Mouse (Mus musculus) midbrain, embryonic 10.5 days (tissue): ENCODE data around the gene Sfswap. TPM values are rescaled to one million over a fixed set of nuclear protein-coding genes. Genes with fewer than 3 reads are reported as not detected.

Source experiments
- DNase-seq: peaks from one replicate; pipeline ENCODE4 v3.0.0-alpha.2; 2017; ENCODE audit warnings: low spot score
- H3K27ac ChIP-seq: fragments of 300-500 bp; sonication (generic); replicated peaks from 2 replicates; pipeline ENCODE4 v1.5.1; 2016; ENCODE audit warnings: mild to moderate bottlenecking
- H3K27me3 ChIP-seq: fragments of 300-500 bp; sonication (generic); 2 replicates; pipeline ENCODE4 v1.6.1; 2016; ENCODE audit warnings: low read depth, mild to moderate bottlenecking; ENCODE audit not compliant: poor library complexity, severe bottlenecking
- H3K36me3 ChIP-seq: fragments of 300-500 bp; sonication (generic); 2 replicates; pipeline ENCODE4 v1.6.1; 2016; ENCODE audit warnings: mild to moderate bottlenecking, moderate library complexity
- H3K4me1 ChIP-seq: fragments of 300-500 bp; sonication (generic); 2 replicates; pipeline ENCODE4 v1.6.1; 2016
- H3K4me3 ChIP-seq: fragments of 300-500 bp; sonication (generic); 2 replicates; pipeline ENCODE4 v1.5.1; 2016; ENCODE audit warnings: mild to moderate bottlenecking, moderate library complexity
- H3K9me3 ChIP-seq: fragments of 300-500 bp; sonication (generic); replicated peaks from 2 replicates; pipeline ENCODE4 v1.6.1; 2016; ENCODE audit warnings: mild to moderate bottlenecking
- WGBS: fragments of 180-500 bp; shearing (Covaris S2); methylation state at CpG from one replicate; pipeline ENCODE4 v1.1.7; 2016; 5-methylcytosine and 5-hydroxymethylcytosine counted together
- polyA plus RNA-seq: library from polyadenylated mRNA; unstranded; fragments of >200 nt; fragmentation: Nextera tagmentation; extraction: Ambion mirVana; gene quantifications from 2 replicates; pipeline ENCODE4 v1.2.1, GENCODE M21; 2016

The Sfswap gene
- polyA plus RNA-seq, 1 experiment from 2014 or later: 35.1 TPM

DNA sequence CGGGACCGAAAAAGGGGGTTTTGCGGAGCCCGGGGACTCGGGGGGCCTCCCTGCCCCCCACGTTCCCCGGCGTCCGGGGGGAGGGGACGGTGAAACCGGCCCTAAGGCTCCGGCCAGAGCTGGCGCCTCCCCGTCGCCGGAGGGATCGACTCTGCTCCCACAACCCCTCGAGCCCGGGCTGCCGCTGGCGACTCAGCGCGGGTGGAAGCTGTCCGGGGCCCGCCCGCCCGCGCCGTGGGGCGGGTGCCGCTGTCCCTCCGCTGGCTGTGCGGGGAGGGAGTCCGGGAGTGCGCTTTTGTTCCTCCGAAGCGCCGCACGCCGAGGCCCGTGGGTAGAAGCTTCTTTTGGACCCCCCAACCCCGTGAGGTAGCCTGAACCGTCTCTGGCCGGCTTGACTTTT lies 650 bp downstream of the Sfswap start:
- peak overlapping the region; percentile 96 for H3K27ac ChIP-seq
- DNase-seq: peak; percentile 28
- peak overlapping the region; percentile 100 for H3K4me3 ChIP-seq
- WGBS: 1% methylated on average over 44 of the region's 44 CpGs
- H3K36me3 ChIP-seq: peaks cover 36% of the 10 kb centered on the region
- H3K27me3 ChIP-seq: peaks cover 3% of the 10 kb centered on the region; the same call in 1 of the 2 replicates
- H3K4me1 ChIP-seq: peaks cover 22% of the 10 kb centered on the region
- H3K9me3 ChIP-seq: no peaks in the 10 kb centered on the region

DNA sequence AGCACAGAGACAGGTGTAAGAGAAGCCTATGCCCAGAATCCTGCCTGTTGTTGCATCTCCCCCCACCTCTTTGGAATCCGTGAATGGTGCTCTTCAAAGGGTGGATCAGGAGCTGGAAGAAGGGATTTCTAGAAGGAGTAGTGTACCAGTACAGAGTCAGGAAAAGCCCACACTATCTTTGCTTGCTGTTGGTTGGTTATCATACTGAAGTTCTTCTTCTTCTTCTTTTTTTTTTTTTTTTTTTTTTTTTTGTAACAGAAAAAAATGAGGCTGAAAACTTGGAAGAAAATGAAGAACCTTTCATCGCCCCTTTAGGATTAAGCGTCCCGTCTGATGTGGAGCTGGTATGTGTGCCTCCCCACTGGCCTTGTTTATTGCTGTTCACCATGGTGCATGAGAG lies 5.9 kb downstream of the Sfswap start:
- Histone ChIP-seq H3K4me3 (no peak overlapping the region), H3K27me3 (no peaks in the 10 kb centered on the region), H3K4me1 (peaks cover 12% of the 10 kb centered on the region), H3K27ac (no peak overlapping the region), H3K36me3 (peaks cover 88% of the 10 kb centered on the region), H3K9me3 (no peaks in the 10 kb centered on the region)
- no peak for DNase-seq
- 95% methylated on average over 4 of the region's 4 CpGs for WGBS

DNA sequence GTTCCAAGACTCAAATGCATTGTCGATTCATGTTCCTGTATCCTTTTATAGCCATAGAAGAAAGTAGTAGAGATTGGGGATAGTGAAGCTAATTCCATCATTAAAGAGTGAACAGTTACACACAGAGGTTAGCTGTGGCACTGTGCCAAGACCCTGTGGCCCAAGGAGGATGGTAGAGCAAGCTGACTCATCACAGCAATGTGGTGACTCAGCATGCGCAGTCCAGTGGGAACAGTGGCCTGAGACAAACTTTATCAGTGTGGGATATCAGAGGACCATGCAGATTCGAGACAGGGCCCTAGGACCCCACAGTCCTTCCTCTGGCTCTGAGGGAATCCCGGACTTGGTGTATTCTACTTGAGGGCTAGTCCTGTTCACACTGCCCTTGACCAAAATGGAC lies 17.2 kb downstream of the Sfswap start:
- peaks cover 100% of the 10 kb centered on the region for H3K36me3 ChIP-seq
- H3K27ac ChIP-seq: no peak overlapping the region
- H3K27me3 ChIP-seq: no peaks in the 10 kb centered on the region
- 92% methylated on average over 4 of the region's 4 CpGs for WGBS
- no peak for DNase-seq
- H3K4me3 ChIP-seq: no peak overlapping the region
- no peaks in the 10 kb centered on the region for H3K4me1 ChIP-seq
- H3K9me3 ChIP-seq: no peaks in the 10 kb centered on the region

DNA sequence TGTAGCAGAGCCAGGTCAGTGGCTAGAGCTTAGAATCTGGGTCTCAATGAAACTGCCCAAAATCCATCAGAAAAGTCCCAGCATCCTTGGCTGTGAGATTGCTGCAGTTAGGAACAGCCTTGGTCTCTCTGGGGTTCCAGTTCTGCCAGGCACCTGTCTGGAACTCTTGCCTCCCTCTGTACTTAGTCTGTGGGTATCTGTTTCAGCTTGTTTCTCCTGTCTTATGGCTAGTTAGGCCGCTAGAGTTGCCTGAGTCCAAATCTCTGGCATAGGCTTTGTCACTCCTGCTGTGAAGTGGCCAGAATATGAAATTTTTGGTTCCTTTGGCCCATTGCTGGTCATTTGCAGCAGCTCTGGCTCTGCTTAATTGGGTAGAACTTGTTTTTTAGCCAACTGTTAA lies 17.8 kb downstream of the Sfswap start:
- no peaks in the 10 kb centered on the region for H3K9me3 ChIP-seq
- H3K27me3 ChIP-seq: no peaks in the 10 kb centered on the region
- no peaks in the 10 kb centered on the region for H3K4me1 ChIP-seq
- H3K4me3 ChIP-seq: no peak overlapping the region
- no peak overlapping the region for H3K27ac ChIP-seq
- DNase-seq: no peak
- peaks cover 100% of the 10 kb centered on the region for H3K36me3 ChIP-seq
- WGBS: 94% methylated on average over 1 of the region's 1 CpGs

DNA sequence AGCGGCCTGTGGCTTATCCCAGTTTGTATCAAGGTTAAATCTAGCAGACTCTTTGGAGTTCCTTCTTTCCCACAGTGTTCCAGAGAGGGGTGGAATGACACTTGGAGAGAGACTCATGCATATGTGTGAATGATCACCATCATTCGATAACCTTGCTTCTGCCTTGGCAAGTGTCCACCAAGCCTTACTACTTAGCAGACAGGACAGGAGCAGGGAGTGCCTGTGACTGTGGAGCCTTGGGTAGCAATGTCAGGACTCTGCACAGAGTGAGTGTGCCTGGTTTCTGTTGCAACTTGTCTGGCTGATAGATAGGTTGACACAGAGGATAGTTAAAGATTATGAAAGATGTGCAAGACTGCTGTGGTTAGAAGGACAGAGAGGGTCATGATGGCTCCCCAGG lies 18.6 kb downstream of the Sfswap start:
- WGBS: 96% methylated on average over 2 of the region's 2 CpGs
- H3K36me3 ChIP-seq: peaks cover 100% of the 10 kb centered on the region

DNA sequence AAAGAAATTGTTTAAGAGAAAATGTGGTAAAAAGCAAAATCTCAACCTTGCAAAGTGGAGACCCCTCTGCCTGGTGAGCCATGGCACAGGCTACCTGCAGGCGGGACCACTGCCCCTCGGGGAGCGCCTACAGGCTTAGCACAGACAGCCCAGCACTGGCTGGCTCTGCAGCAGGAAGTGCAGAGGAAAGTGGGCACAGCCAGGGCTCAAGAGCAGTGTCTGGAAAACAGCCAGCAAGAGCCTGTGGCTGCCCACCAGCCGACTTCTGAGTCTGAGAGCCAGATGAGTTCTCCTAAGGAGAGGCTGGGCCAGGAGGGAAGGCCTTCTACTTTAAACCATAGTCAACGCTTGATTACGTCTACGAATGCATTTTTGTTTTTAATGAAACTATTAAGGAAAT lies 20.5 kb downstream of the Sfswap start:
- H3K4me3 ChIP-seq: no peak overlapping the region
- 92% methylated on average over 7 of the region's 7 CpGs for WGBS
- DNase-seq: no peak
- peaks cover 99% of the 10 kb centered on the region for H3K36me3 ChIP-seq
- H3K27ac ChIP-seq: no peak overlapping the region
- H3K27me3 ChIP-seq: no peaks in the 10 kb centered on the region
- H3K4me1 ChIP-seq: no peaks in the 10 kb centered on the region
- H3K9me3 ChIP-seq: no peaks in the 10 kb centered on the region

More for the DNA sequence above, 18.6 kb downstream of the Sfswap start:
- Histone ChIP-seq H3K4me1 (no peaks in the 10 kb centered on the region), H3K27ac (no peak overlapping the region), H3K27me3 (no peaks in the 10 kb centered on the region), H3K9me3 (no peaks in the 10 kb centered on the region), H3K4me3 (no peak overlapping the region)
- no peak for DNase-seq

DNA sequence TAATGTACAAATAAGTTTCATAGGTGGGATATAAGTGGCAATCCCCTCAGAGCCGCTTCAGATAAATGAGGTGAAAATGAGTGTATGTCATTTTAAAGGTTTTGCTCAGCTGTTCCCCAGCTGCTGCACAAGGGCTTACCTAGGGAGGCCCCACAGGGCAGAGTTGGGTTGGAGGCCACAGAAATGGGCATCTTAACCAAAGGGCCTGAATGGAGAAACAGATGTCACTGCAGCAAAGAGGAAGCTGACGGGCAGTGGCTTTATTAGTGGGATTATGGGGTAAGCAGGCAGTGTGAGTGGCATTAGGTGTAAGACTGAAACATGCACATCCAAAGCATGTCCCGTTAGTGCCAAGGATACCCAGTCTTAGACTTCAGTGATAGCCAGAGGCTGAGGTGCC lies 20.9 kb downstream of the Sfswap start:
- Histone ChIP-seq H3K27ac (no peak overlapping the region), H3K36me3 (peaks cover 99% of the 10 kb centered on the region)

DNA sequence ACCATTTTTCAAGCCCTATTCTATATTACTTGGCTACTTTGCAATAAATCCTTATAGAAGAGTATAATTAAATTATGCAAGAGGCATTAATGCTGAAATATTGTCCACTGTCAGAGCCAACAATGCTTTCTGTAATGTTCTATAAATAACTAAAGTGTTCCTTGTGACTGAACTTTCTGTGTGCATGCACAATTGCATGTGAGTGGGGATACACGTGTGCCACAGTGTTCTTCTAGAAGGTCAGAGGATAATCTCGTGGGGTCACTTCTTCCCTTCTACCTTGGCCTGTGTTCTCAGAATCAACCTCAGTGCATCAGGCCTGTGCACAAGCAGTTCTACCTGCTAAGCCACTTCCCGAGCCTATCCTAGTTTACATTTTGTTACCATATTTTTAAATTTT lies 22.1 kb downstream of the Sfswap start:
- WGBS: 87% methylated on average over 3 of the region's 3 CpGs
- Histone ChIP-seq H3K4me1 (no peaks in the 10 kb centered on the region), H3K27me3 (no peaks in the 10 kb centered on the region), H3K4me3 (no peak overlapping the region), H3K27ac (no peak overlapping the region), H3K9me3 (no peaks in the 10 kb centered on the region), H3K36me3 (peaks cover 99% of the 10 kb centered on the region)
- DNase-seq: no peak

More for the DNA sequence above, 20.9 kb downstream of the Sfswap start:
- Histone ChIP-seq H3K9me3 (no peaks in the 10 kb centered on the region), H3K27me3 (no peaks in the 10 kb centered on the region), H3K4me1 (no peaks in the 10 kb centered on the region), H3K4me3 (no peak overlapping the region)
- no peak for DNase-seq
- 91% methylated on average over 3 of the region's 3 CpGs for WGBS

DNA sequence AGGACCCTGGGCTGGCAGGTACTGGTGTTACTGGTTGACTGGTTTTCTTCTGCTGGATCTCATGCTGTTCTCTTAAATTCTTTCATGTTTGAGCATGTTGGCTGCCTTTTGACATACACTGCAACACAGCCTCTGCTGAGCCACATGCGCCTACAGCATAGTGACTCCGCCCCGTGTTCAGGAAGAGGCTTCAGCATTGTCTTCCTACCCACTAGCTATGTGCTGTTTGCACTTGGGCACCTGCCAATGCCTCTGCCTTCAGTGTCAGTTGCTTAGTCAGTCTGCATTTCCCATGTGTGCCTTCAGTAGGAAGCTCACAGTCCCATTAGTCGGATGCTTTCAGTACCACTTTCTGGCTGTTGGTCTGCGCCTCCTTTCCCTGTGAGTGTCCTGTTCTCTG lies 23.7 kb downstream of the Sfswap start:
- no peak for DNase-seq
- Histone ChIP-seq H3K27ac (no peak overlapping the region), H3K9me3 (no peaks in the 10 kb centered on the region), H3K36me3 (peaks cover 99% of the 10 kb centered on the region), H3K4me1 (no peaks in the 10 kb centered on the region), H3K4me3 (no peak overlapping the region), H3K27me3 (no peaks in the 10 kb centered on the region)
- 91% methylated on average over 5 of the region's 5 CpGs for WGBS

DNA sequence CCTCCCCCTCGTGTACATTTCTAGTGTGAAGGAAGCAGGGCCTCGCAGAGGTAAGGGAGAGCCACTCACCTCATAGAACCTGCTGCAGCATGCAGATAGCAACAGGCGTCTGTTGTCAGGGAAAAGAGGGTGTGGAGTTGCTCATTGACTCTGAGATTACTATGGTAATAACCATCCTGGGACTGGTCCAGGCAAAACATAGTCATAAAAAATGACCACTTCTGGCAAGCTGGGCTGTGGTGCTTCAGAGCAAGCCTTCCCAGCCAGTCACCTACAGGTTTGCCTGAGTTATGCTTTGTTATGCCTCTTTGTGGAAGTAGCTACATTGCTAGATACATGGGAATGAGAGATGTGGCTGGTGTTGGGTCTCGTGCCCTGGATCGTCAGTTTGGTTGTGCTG lies 26.1 kb downstream of the Sfswap start:
- DNase-seq: no peak
- Histone ChIP-seq H3K4me3 (no peak overlapping the region), H3K27ac (no peak overlapping the region), H3K9me3 (no peaks in the 10 kb centered on the region), H3K4me1 (no peaks in the 10 kb centered on the region), H3K36me3 (peaks cover 99% of the 10 kb centered on the region), H3K27me3 (no peaks in the 10 kb centered on the region)
- WGBS: 94% methylated on average over 5 of the region's 5 CpGs

DNA sequence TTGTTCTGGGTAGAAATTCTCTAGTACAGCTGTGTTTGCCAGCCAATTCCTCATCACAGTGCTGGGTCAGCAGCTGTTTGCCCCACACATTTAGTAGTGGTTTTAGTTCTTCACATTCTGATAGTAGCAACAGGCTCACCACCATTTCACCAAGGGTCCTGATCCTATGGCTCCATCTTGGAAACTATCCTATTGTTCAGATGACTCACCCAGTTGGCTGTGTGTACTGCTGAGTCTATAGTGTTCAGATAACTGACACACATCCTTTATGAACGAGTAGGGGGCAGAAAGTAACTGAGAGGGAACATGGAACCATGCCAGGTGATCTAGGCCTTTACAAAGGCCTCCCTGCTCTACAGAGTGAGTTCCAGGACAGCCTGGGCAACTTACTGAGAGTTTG lies 28.6 kb downstream of the Sfswap start:
- H3K27ac ChIP-seq: no peak overlapping the region
- WGBS: 87% methylated on average over 1 of the region's 1 CpGs
- no peak for DNase-seq
- H3K4me3 ChIP-seq: no peak overlapping the region
- H3K36me3 ChIP-seq: peaks cover 97% of the 10 kb centered on the region
- H3K9me3 ChIP-seq: no peaks in the 10 kb centered on the region
- no peaks in the 10 kb centered on the region for H3K27me3 ChIP-seq
- no peaks in the 10 kb centered on the region for H3K4me1 ChIP-seq

DNA sequence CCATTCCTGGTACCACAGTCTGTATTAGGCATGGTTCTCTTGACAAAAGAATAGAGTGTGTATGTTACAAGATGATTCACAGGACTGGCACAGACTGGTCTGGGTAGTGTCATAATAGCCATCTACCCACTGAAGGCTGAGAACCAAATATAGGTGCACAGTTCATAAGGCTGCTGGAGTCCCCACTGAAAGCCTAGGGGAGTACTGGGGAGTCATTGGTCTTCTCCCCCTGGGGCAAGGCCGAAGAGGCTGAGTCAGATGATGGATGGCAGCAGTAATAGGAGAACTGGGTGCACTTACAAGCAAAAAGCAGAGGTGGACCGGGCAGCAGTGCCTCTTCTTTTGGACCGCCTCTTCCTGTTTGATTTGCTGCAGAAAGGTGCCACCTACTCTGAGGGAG lies 32.7 kb downstream of the Sfswap start:
- H3K9me3 ChIP-seq: no peaks in the 10 kb centered on the region
- no peak for DNase-seq
- H3K36me3 ChIP-seq: peaks cover 87% of the 10 kb centered on the region
- H3K4me1 ChIP-seq: no peaks in the 10 kb centered on the region
- no peak overlapping the region for H3K4me3 ChIP-seq
- whole genome bisulfite sequencing: 94% methylated on average over 3 of the region's 3 CpGs
- H3K27ac ChIP-seq: no peak overlapping the region
- no peaks in the 10 kb centered on the region for H3K27me3 ChIP-seq

DNA sequence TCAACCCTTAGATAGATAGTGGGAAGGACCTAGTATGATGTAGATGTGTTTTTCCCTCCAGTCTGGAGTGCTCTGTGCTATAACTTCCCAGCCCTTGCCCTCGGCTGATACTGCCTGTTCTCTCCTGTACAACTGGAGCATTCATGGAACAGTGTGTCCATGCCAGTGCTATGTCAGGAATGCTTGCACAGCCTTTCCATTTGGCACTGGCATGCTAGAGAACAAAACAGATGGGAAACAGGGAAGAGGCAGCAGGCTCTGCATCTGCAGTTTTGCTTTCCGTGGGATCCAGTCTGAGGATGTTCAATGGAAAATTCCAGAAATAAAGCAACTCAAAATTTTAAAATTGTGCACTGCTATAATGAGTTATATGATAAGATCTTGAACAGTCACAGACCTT lies 33.5 kb downstream of the Sfswap start:
- WGBS: 88% methylated on average over 2 of the region's 2 CpGs
- Histone ChIP-seq H3K4me1 (no peaks in the 10 kb centered on the region), H3K27me3 (no peaks in the 10 kb centered on the region), H3K4me3 (no peak overlapping the region), H3K9me3 (no peaks in the 10 kb centered on the region), H3K27ac (no peak overlapping the region), H3K36me3 (peaks cover 87% of the 10 kb centered on the region)
- no peak for DNase-seq

DNA sequence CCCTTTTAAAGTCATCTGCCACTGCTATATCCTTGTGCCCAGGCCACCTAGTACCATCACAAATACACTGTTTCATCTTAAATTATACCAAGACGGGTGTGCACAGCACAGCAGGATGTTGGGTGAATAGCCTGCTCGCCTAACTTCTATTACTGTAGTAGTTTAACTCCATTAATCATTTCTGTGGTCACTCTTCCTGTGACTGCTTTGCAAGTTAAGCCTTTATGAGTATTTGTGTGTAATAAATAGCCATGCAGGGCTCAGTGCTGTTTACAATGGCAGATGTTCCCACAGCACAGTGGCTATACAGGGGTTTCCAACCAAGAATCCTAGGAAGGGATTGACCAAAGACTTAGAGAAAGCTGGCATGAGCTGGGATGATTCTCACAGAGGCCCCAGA lies 34.0 kb downstream of the Sfswap start:
- Histone ChIP-seq H3K36me3 (peaks cover 87% of the 10 kb centered on the region), H3K27me3 (no peaks in the 10 kb centered on the region), H3K27ac (no peak overlapping the region), H3K4me1 (no peaks in the 10 kb centered on the region), H3K9me3 (no peaks in the 10 kb centered on the region), H3K4me3 (no peak overlapping the region)
- no peak for DNase-seq
- 92% methylated on average over 2 of the region's 2 CpGs for WGBS
